ENCODE assay signal across 26 mouse cellular contexts in genomic region chr6:135745606-135746005, GRCm38 (mm10).
DNase-seq lines count a peak whose midpoint lies in the region; ATAC-seq and TF ChIP-seq lines count a peak whose summit lies in the region.
"Had no signal": no experiment of that assay in that cellular context is flagged by ENCODE, and none has a peak within 500 bp of the region (broad histone marks: within the 10 kb centered on the region; RNA-seq: fewer than 3 reads in every experiment).

No protein-coding gene starts in this region.

- ATAC-seq in kidney, embryonic 14.5 days (ENCODE audit: low FRiP score, low TSS enrichment), result no peak
- ATAC-seq: forebrain, embryonic 14.5 days; forebrain, postnatal 0 days; Patski had no signal

- H3K4me1 ChIP-seq in kidney, embryonic 14.5 days (ENCODE audit: control insufficient read depth, insufficient read depth, low read length), result no peaks in the 10 kb centered on the region
- H3K4me1 ChIP-seq: embryonic facial prominence, embryonic 12.5 days; embryonic facial prominence, embryonic 15.5 days had no signal

- H3K27me3 ChIP-seq in kidney, embryonic 14.5 days (ENCODE audit: control insufficient read depth, insufficient read depth, low read length), result no peaks in the 10 kb centered on the region
- H3K27me3 ChIP-seq: CH12.LX; embryonic facial prominence, embryonic 12.5 days; embryonic facial prominence, embryonic 15.5 days; hindbrain, embryonic 13.5 days; Patski had no signal

- no peak overlapping the region for H3K4me3 ChIP-seq in kidney, embryonic 14.5 days (ENCODE audit: low read length)
- no peak overlapping the region for H3K4me3 ChIP-seq in layer of hippocampus, adult 2 months
- H3K4me3 ChIP-seq: embryonic facial prominence, embryonic 12.5 days; embryonic facial prominence, embryonic 15.5 days; gastrocnemius, adult 2 months; hindbrain, embryonic 10.5 days; hindbrain, embryonic 13.5 days had no signal

- DNase-seq in kidney, adult 18-20 months, result peak; percentile 42
- DNase-seq in layer of hippocampus, adult 2 months (ENCODE audit: low spot score in 2 of 2), result no peak
- no peak for DNase-seq in layer of hippocampus, postnatal 10 days (ENCODE audit: low spot score in 2 of 2)
- DNase-seq in kidney, postnatal 25 days, result peak; percentile 64 to 71
- DNase-seq in cerebellum, adult 11-12 months, result no peak
- DNase-seq in urinary bladder, adult 18-20 months (ENCODE audit: low spot score in 2 of 2), result no peak
- DNase-seq: adrenal gland, postnatal 10 days; adrenal gland, postnatal 36 days; B cell, adult 2 months; cerebellum, adult 2 months; cerebellum, adult 9-11 months; cerebellum, postnatal 25 days; forebrain, postnatal 0 days; gastrocnemius, adult 2 months; gastrocnemius, postnatal 14 days; heart, adult 11 months had no signal

- no peaks in the 10 kb centered on the region for H3K9me3 ChIP-seq in kidney, embryonic 14.5 days (ENCODE audit: control insufficient read depth, low read length)
- H3K9me3 ChIP-seq: embryonic facial prominence, embryonic 12.5 days; embryonic facial prominence, embryonic 15.5 days; hindbrain, embryonic 10.5 days; hindbrain, embryonic 13.5 days had no signal

- H3K36me3 ChIP-seq in kidney, embryonic 14.5 days (ENCODE audit: control insufficient read depth, insufficient read depth, low read length), result no peaks in the 10 kb centered on the region
- H3K36me3 ChIP-seq: embryonic facial prominence, embryonic 12.5 days; embryonic facial prominence, embryonic 15.5 days; G1E; hindbrain, embryonic 10.5 days; hindbrain, embryonic 13.5 days had no signal

- H3K4me2 ChIP-seq in kidney, embryonic 14.5 days (replicated peaks; ENCODE audit: low read depth, low read length), result no peak overlapping the region
- H3K4me2 ChIP-seq: embryonic facial prominence, embryonic 12.5 days; embryonic facial prominence, embryonic 15.5 days; heart, embryonic 11.5 days; hindbrain, embryonic 13.5 days had no signal

- WGBS in kidney, embryonic 14.5 days, result 83% methylated on average over 2 of the region's 2 CpGs

- no peak for TF ChIP-seq CTCF in layer of hippocampus, adult 2 months (conservative IDR thresholded peaks at IDR 0.05)

- no peak overlapping the region for H3K9ac ChIP-seq in kidney, embryonic 14.5 days (ENCODE audit: low read depth, low read length)
- H3K9ac ChIP-seq: embryonic facial prominence, embryonic 12.5 days; embryonic facial prominence, embryonic 15.5 days; forebrain, postnatal 0 days; hindbrain, embryonic 13.5 days had no signal

- H3K27ac ChIP-seq in kidney, embryonic 14.5 days (ENCODE audit: low read depth, low read length), result no peak overlapping the region
- peak overlapping the region; percentile 48 for H3K27ac ChIP-seq in layer of hippocampus, adult 2 months
- H3K27ac ChIP-seq: embryonic facial prominence, embryonic 12.5 days; embryonic facial prominence, embryonic 15.5 days; gastrocnemius, adult 2 months; hindbrain, embryonic 10.5 days; hindbrain, embryonic 13.5 days had no signal

Comparison
In these comparisons a context has a peak if more than half of its experiments do, and no peak if none do; other contexts are left out.
1. DNase-seq: peak in kidney, adult 18-20 months (single experiment) and kidney, postnatal 25 days (2 of 2); none in layer of hippocampus, adult 2 months (0 of 2), layer of hippocampus, postnatal 10 days (0 of 2), cerebellum, adult 11-12 months (single experiment) and urinary bladder, adult 18-20 months (0 of 2).